Mouse (Mus musculus) CH12.LX (cell line): Measurements from ENCODE around the gene Ghrl. TPM values are rescaled to one million over a fixed set of nuclear protein-coding genes. Genes with fewer than 3 reads are reported as not detected.

Source experiments
- DNase-seq: peaks from one replicate; pipeline ENCODE4 v3.0.0-alpha.2; 2013; ENCODE audit errors: extremely low read depth
- H3K27ac ChIP-seq: 2 replicates; pipeline ENCODE4 v1.5.1; 2012; ENCODE audit warnings: low read depth, mild to moderate bottlenecking, control low read depth, moderate library complexity; ENCODE audit not compliant: insufficient read depth
- H3K27me3 ChIP-seq: replicated peaks from 2 replicates; pipeline ENCODE3; 2012; ENCODE audit warnings: inconsistent platforms
- H3K36me3 ChIP-seq, 2 experiments: replicated peaks in 1 of 2; 2 replicates each; pipeline versions ENCODE3 to v1.6.1; 2012; ENCODE audit warnings: inconsistent platforms in 1 of 2, low read length in 1 of 2, mild to moderate bottlenecking in 1 of 2, mixed read lengths in 1 of 2, moderate library complexity in 1 of 2; ENCODE audit not compliant: control insufficient read depth in 1 of 2, insufficient read depth in 1 of 2
- H3K4me1 ChIP-seq, 2 experiments: 2 replicates each; pipeline ENCODE4 v1.6.1; 2012; ENCODE audit warnings: inconsistent platforms in 1 of 2, moderate library complexity in 1 of 2; ENCODE audit not compliant: insufficient read depth in 2 of 2, control insufficient read depth in 1 of 2
- H3K4me2 ChIP-seq: 2 replicates; pipeline ENCODE4 v1.6.1; 2012; ENCODE audit warnings: low read depth, mild to moderate bottlenecking, control low read depth; ENCODE audit not compliant: poor library complexity, insufficient read depth, severe bottlenecking
- H3K4me3 ChIP-seq, 3 experiments: fragments of 150-350 bp in 1 of 3; sonication (generic) in 1 of 3; replicated peaks in 1 of 3; 2 replicates each; pipeline versions ENCODE3 to v1.5.1; 2011 to 2012; ENCODE audit warnings: low read depth in 2 of 3, low read length in 2 of 3, mild to moderate bottlenecking in 2 of 3, moderate library complexity in 2 of 3, control low read depth in 1 of 3, improper control_type of control experiment in 1 of 3, inconsistent platforms in 1 of 3, mixed read lengths in 1 of 3; ENCODE audit not compliant: poor library complexity in 1 of 3
- H3K79me2 ChIP-seq: replicated peaks from 2 replicates; pipeline ENCODE4 v1.6.1; 2012; ENCODE audit warnings: mild to moderate bottlenecking, moderate library complexity; ENCODE audit not compliant: control insufficient read depth, poor library complexity, insufficient read depth, severe bottlenecking; ENCODE audit errors: extremely low read depth
- H3K9ac ChIP-seq: 2 replicates; pipeline ENCODE4 v1.6.1; 2012; ENCODE audit warnings: low read depth, mild to moderate bottlenecking, control low read depth, moderate library complexity; ENCODE audit not compliant: insufficient read depth
- H3K9me3 ChIP-seq: replicated peaks from 2 replicates; pipeline ENCODE3; 2012; ENCODE audit warnings: low read length, inconsistent platforms, mixed read lengths
- BHLHE40 ChIP-seq: IDR thresholded peaks from 2 replicates; pipeline ENCODE4 v1.6.1; 2011; ENCODE audit warnings: mild to moderate bottlenecking, low read depth, low read length, improper control_type of control experiment
- CHD1 ChIP-seq: IDR thresholded peaks from 2 replicates; pipeline ENCODE4 v1.6.1; 2012; ENCODE audit warnings: low read depth, low read length, improper control_type of control experiment, inconsistent platforms
- CHD2 ChIP-seq: IDR thresholded peaks from 2 replicates; pipeline ENCODE4 v1.6.1; 2011; ENCODE audit warnings: low read length, improper control_type of control experiment
- CTCF ChIP-seq, 2 experiments: IDR thresholded peaks in 1 of 2; conservative IDR thresholded peaks in 1 of 2; 2 replicates each; pipeline ENCODE4 v1.5.1; 2011 to 2012; ENCODE audit warnings: low read depth in 2 of 2, low read length in 2 of 2, improper control_type of control experiment in 1 of 2, inconsistent platforms in 1 of 2, mild to moderate bottlenecking in 1 of 2, moderate library complexity in 1 of 2
- E2F4 ChIP-seq: IDR thresholded peaks from 2 replicates; pipeline ENCODE4 v1.6.1; 2011; ENCODE audit warnings: low read depth, low read length, improper control_type of control experiment; ENCODE audit not compliant: insufficient replicate concordance
- ELF1 ChIP-seq: IDR thresholded peaks from 2 replicates; pipeline ENCODE4 v1.6.1; 2014; ENCODE audit warnings: low read depth, mild to moderate bottlenecking, inconsistent platforms, low read length, improper control_type of control experiment
- EP300 ChIP-seq: IDR thresholded peaks from 2 replicates; pipeline ENCODE4 v1.6.1; 2011; ENCODE audit warnings: low read length, improper control_type of control experiment
- ETS1 ChIP-seq: conservative IDR thresholded peaks from 2 replicates; pipeline ENCODE4 v1.6.1; 2012; ENCODE audit warnings: low read depth, mild to moderate bottlenecking, inconsistent platforms, low read length, improper control_type of control experiment, moderate library complexity
- GABPA ChIP-seq: IDR thresholded peaks from 2 replicates; pipeline ENCODE4 v1.6.1; 2012; ENCODE audit warnings: low read depth, low read length, improper control_type of control experiment, inconsistent platforms; ENCODE audit not compliant: insufficient replicate concordance
- HCFC1 ChIP-seq: IDR thresholded peaks from 2 replicates; pipeline ENCODE4 v1.6.1; 2012; ENCODE audit warnings: low read depth, mild to moderate bottlenecking, inconsistent platforms, low read length, improper control_type of control experiment
- IRF4 ChIP-seq: IDR thresholded peaks from 2 replicates; pipeline ENCODE4 v1.6.1; 2014; ENCODE audit warnings: low read depth, mild to moderate bottlenecking, inconsistent platforms, low read length, improper control_type of control experiment
- JUN ChIP-seq: IDR thresholded peaks from 2 replicates; pipeline ENCODE4 v1.6.1; 2011; ENCODE audit warnings: low read depth, mild to moderate bottlenecking, low read length, improper control_type of control experiment, moderate library complexity; ENCODE audit not compliant: insufficient read depth
- JUND ChIP-seq: conservative IDR thresholded peaks from 2 replicates; pipeline ENCODE4 v1.6.1; 2011; ENCODE audit warnings: low read depth, low read length, improper control_type of control experiment
- KAT2A ChIP-seq: IDR thresholded peaks from 2 replicates; pipeline ENCODE4 v1.6.1; 2012; ENCODE audit warnings: low read length, improper control_type of control experiment, inconsistent platforms; ENCODE audit not compliant: insufficient replicate concordance
- MAFK ChIP-seq: IDR thresholded peaks from 2 replicates; pipeline ENCODE4 v1.6.1; 2011; ENCODE audit warnings: low read length, improper control_type of control experiment; ENCODE audit not compliant: insufficient replicate concordance
- MAX ChIP-seq: IDR thresholded peaks from 2 replicates; pipeline ENCODE4 v1.6.1; 2011; ENCODE audit warnings: low read length, improper control_type of control experiment
- MAZ ChIP-seq: IDR thresholded peaks from 2 replicates; pipeline ENCODE4 v1.6.1; 2012; ENCODE audit warnings: low read depth, mild to moderate bottlenecking, inconsistent platforms, low read length, improper control_type of control experiment, moderate library complexity
- MEF2A ChIP-seq: IDR thresholded peaks from 2 replicates; pipeline ENCODE4 v1.6.1; 2014; ENCODE audit warnings: low read depth, mild to moderate bottlenecking, inconsistent platforms, low read length, improper control_type of control experiment, borderline replicate concordance
- MXI1 ChIP-seq: IDR thresholded peaks from 2 replicates; pipeline ENCODE4 v1.6.1; 2011; ENCODE audit warnings: mild to moderate bottlenecking, low read depth, low read length, improper control_type of control experiment
- MYC ChIP-seq: IDR thresholded peaks from 2 replicates; pipeline ENCODE4 v1.6.1; 2011; ENCODE audit warnings: low read depth, mild to moderate bottlenecking, improper control_type of control experiment, low read length
- NELFE ChIP-seq: IDR thresholded peaks from 2 replicates; pipeline ENCODE4 v1.6.1; 2011; ENCODE audit warnings: low read depth, low read length, improper control_type of control experiment
- NRF1 ChIP-seq: IDR thresholded peaks from 2 replicates; pipeline ENCODE4 v1.6.1; 2014; ENCODE audit warnings: low read depth, mild to moderate bottlenecking, inconsistent platforms, low read length, improper control_type of control experiment, moderate library complexity
- PAX5 ChIP-seq: IDR thresholded peaks from 2 replicates; pipeline ENCODE4 v1.6.1; 2012; ENCODE audit warnings: low read length, inconsistent platforms, mixed read lengths
- POLR2A ChIP-seq: IDR thresholded peaks from 2 replicates; pipeline ENCODE4 v1.6.1; 2011; ENCODE audit warnings: low read depth, mild to moderate bottlenecking, improper control_type of control experiment, low read length
- POLR2AphosphoS2 ChIP-seq: IDR thresholded peaks from 2 replicates; pipeline ENCODE4 v1.6.1; 2011; ENCODE audit warnings: low read depth, low read length, improper control_type of control experiment
- RAD21 ChIP-seq: IDR thresholded peaks from 2 replicates; pipeline ENCODE4 v1.6.1; 2011; ENCODE audit warnings: low read depth, mild to moderate bottlenecking, low read length, improper control_type of control experiment, moderate library complexity
- RCOR1 ChIP-seq: conservative IDR thresholded peaks from 2 replicates; pipeline ENCODE4 v1.6.1; 2012; ENCODE audit warnings: low read depth, mild to moderate bottlenecking, inconsistent platforms, low read length, improper control_type of control experiment
- SIN3A ChIP-seq: IDR thresholded peaks from 2 replicates; pipeline ENCODE4 v1.6.1; 2012; ENCODE audit warnings: low read length, improper control_type of control experiment, inconsistent platforms
- SMC3 ChIP-seq: IDR thresholded peaks from 2 replicates; pipeline ENCODE4 v1.6.1; 2011; ENCODE audit warnings: low read depth, low read length, improper control_type of control experiment
- TBP ChIP-seq: conservative IDR thresholded peaks from 2 replicates; pipeline ENCODE4 v1.6.1; 2011; ENCODE audit warnings: low read depth, low read length, improper control_type of control experiment
- TCF12 ChIP-seq: IDR thresholded peaks from 2 replicates; pipeline ENCODE4 v1.6.1; 2014; ENCODE audit warnings: low read depth, mild to moderate bottlenecking, inconsistent platforms, low read length, improper control_type of control experiment
- UBTF ChIP-seq: IDR thresholded peaks from 2 replicates; pipeline ENCODE4 v1.6.1; 2012; ENCODE audit warnings: low read depth, mild to moderate bottlenecking, inconsistent platforms, low read length, improper control_type of control experiment, moderate library complexity
- USF1 ChIP-seq: IDR thresholded peaks from 2 replicates; pipeline ENCODE4 v1.6.1; 2014; ENCODE audit warnings: low read depth, mild to moderate bottlenecking, inconsistent platforms, low read length, improper control_type of control experiment
- USF2 ChIP-seq: conservative IDR thresholded peaks from 2 replicates; pipeline ENCODE4 v1.6.1; 2011; ENCODE audit warnings: low read depth, low read length, improper control_type of control experiment
- ZC3H11A ChIP-seq: IDR thresholded peaks from 2 replicates; pipeline ENCODE4 v1.6.1; 2012; ENCODE audit warnings: low read depth, mild to moderate bottlenecking, inconsistent platforms, low read length, improper control_type of control experiment
- ZKSCAN1 ChIP-seq: IDR thresholded peaks from 2 replicates; pipeline ENCODE4 v1.6.1; 2012; ENCODE audit warnings: low read depth, inconsistent platforms, low read length, improper control_type of control experiment, borderline replicate concordance
- ZMIZ1 ChIP-seq: IDR thresholded peaks from 2 replicates; pipeline ENCODE4 v1.6.1; 2012; ENCODE audit warnings: low read depth, mild to moderate bottlenecking, inconsistent platforms, low read length, improper control_type of control experiment
- ZNF384 ChIP-seq: IDR thresholded peaks from 2 replicates; pipeline ENCODE4 v1.6.1; 2012; ENCODE audit warnings: low read depth, low read length, improper control_type of control experiment, inconsistent platforms
- dilution Hi-C: fragments of 300-500 bp; cut with MboI; formaldehyde crosslinking; loops from 2 replicates; pipeline ENCODE4 v1.14.3; 2020; ENCODE audit warnings: low sequenced_read_pairs; ENCODE audit not compliant: extremely low pct_unique_long_range_greater_than_20kb, extremely low pct_ligation_motif_present
- in situ Hi-C: fragments of 300-500 bp; cut with MboI; formaldehyde crosslinking; loops from 3 replicates; pipeline ENCODE4 v1.14.3; 2019; ENCODE audit warnings: low sequenced_read_pairs, low pct_ligation_motif_present, low pct_unique_long_range_greater_than_20kb, mixed read lengths
- polyA plus RNA-seq: library from polyadenylated mRNA; unstranded; fragments of >175 nt; gene quantifications from 2 replicates; pipeline ENCODE4 v1.2.1, GENCODE M21; 2012; ENCODE audit warnings: low read depth; ENCODE audit not compliant: insufficient read length
- total RNA-seq, 2 experiments: library from RNA; depleted of rRNA; stranded (reverse); fragments of 300-350 nt in 1 of 2; fragments of >200 nt in 1 of 2; gene quantifications; 2 replicates each; pipeline ENCODE4 v1.2.3; 2012 to 2014

Gene Ghrl
- total and polyA plus RNA-seq, 3 experiments = 2.6 TPM; not detected in 2

- Histone ChIP-seq H3K27me3 (no peaks in the 10 kb centered on the region), H3K36me3 (peaks cover 35 to 53% of the 10 kb centered on the region in 2 experiments), H3K9me3 (no peaks in the 10 kb centered on the region), H3K4me2 (peak within 1 kb of the TSS; percentile 93), H3K9ac (peak within 1 kb of the TSS; percentile 92), H3K4me3 (peak within 1 kb of the TSS; percentile 82 to 97 (median 96)), H3K79me2 (peaks cover 44% of the 10 kb centered on the region), H3K27ac (peak within 1 kb of the TSS; percentile 77), H3K4me1 (peaks cover 15 to 56% of the 10 kb centered on the region in 2 experiments; a peak in 3 of 4 replicates)
- peak; percentile 98 for DNase-seq
- TF ChIP-seq MYC (peak; percentile 77), TCF12 (peak; percentile 57; the same call in 1 of the 2 replicates), ETS1 (peak; percentile 90), USF2 (peak; percentile 53), CHD1 (no peak), JUND (no peak), UBTF (peak; percentile 59; the same call in 1 of the 2 replicates), RCOR1 (no peak; the same call in 1 of the 2 replicates), NRF1 (peak; percentile 33; the same call in 1 of the 2 replicates), MAZ (peak; percentile 83), POLR2A (peak; percentile 70), SIN3A (peak; percentile 89), MXI1 (peak; percentile 82; the same call in 1 of the 2 replicates), ZMIZ1 (peak; percentile 39; the same call in 1 of the 2 replicates), GABPA (no peak), NELFE (peak; percentile 44), PAX5 (no peak), HCFC1 (peak; percentile 69), SMC3 (no peak; the same call in 1 of the 2 replicates), ZKSCAN1 (peak; percentile 13; the same call in 1 of the 2 replicates), ELF1 (0 out of 2 replicates have a peak, but pooled peaks have one; percentile 27), CTCF (conservative IDR thresholded peaks at IDR 0.05 in 1 of 2, IDR thresholded peaks at IDR 0.05 in 1 of 2; ENCODE audit: low read depth in 2 of 2, low read length in 2 of 2) (peak in 1 of 2 experiments; percentile 42; a peak in 2 of 4 replicates), MEF2A (peak; percentile 91), USF1 (peak; percentile 77), KAT2A (no peak), E2F4 (0 out of 2 replicates have a peak, but pooled peaks have one; percentile 78), POLR2AphosphoS2 (peak; percentile 70; the same call in 1 of the 2 replicates), TBP (0 out of 2 replicates have a peak, but pooled peaks have one; percentile 37), IRF4 (peak; percentile 75), BHLHE40 (peak; percentile 99), ZC3H11A (no peak), CHD2 (peak; percentile 81), MAFK (0 out of 2 replicates have a peak, but pooled peaks have one; percentile 3), MAX (peak; percentile 95), RAD21 (peak; percentile 25), ZNF384 (peak; percentile 99), JUN (no peak), EP300 (peak; percentile 25; the same call in 1 of the 2 replicates)
- in situ Hi-C loops = no loop called here
- dilution Hi-C loops = no loop called here
Observed at GRCm38 (mm10) chr6:113696582-113697221, 23.0 kb downstream of the Ghrl start, which contains the start of gene Tatdn2. Gene Tatdn2, plus strand, starts transcription at chr6:113697050.
